Mouse (Mus musculus) megakaryocyte, embryonic 14.5 days (primary cell): Measurements from ENCODE around the gene Dnah9.

Experiments used
- FLI1 ChIP-seq: IDR thresholded peaks from 2 replicates; pipeline ENCODE4 v1.6.1; 2012; ENCODE audit warnings: low read length, inconsistent platforms, mixed read lengths
- GATA1 ChIP-seq: IDR thresholded peaks from 3 replicates; pipeline ENCODE4 v1.6.1; 2012; ENCODE audit warnings: mixed read lengths, low read length, inconsistent platforms, borderline replicate concordance

DNA sequence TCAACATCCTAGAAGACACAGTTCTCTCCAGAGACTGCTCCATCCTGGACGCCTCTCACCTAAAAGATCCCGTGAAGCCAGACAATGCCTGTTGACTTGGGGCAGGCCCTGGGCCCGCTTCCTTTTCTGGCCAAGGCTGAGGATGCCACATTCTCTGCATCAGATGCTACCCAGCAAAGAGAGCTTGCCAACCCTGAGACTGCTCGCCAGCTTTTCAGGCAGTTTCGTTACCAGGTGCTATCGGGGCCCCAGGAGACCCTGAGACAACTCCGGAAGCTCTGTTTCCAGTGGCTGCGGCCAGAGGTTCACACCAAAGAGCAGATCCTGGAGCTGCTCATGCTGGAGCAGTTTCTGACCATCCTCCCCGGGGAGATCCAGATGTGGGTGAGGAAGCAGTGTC, 354.0 kb downstream of the Dnah9 start:
- TF ChIP-seq FLI1 (no peak), GATA1 (no peak)
